Mouse (Mus musculus): ENCODE data around the gene Disp3. TPM values are rescaled to one million over a fixed set of nuclear protein-coding genes. Genes with fewer than 3 reads are reported as not detected.

Disp3 gene
- polyA plus RNA-seq, 1 experiment from 2014 or later: 6.5 TPM

- H3K36me3 ChIP-seq (ENCODE audit: poor library complexity, severe bottlenecking): peaks cover 28% of the 10 kb centered on the region
Observed at GRCm38 (mm10) chr4:148239474-148240130, 48.2 kb downstream of the Disp3 start.

GRCm38 (mm10) chr4:148238919-148239318, 48.8 kb downstream of the Disp3 start:
- H3K4me1 ChIP-seq: peaks cover 37% of the 10 kb centered on the region
- H3K36me3 ChIP-seq (ENCODE audit: poor library complexity, severe bottlenecking): peaks cover 26% of the 10 kb centered on the region
- no peak overlapping the region for H3K4me2 ChIP-seq
- no peaks in the 10 kb centered on the region for H3K9me3 ChIP-seq (replicated peaks)
- WGBS: 58% methylated on average over 6 of the region's 6 CpGs
- ATAC-seq: no peak
- no peak overlapping the region for H3K27ac ChIP-seq
- no peaks in the 10 kb centered on the region; the same call in 1 of the 2 replicates for H3K27me3 ChIP-seq
- no peak overlapping the region for H3K9ac ChIP-seq
- H3K4me3 ChIP-seq: no peak overlapping the region

More at GRCm38 (mm10) chr4:148239474-148240130, 48.2 kb downstream of the Disp3 start:
- Histone ChIP-seq H3K4me3 (no peak overlapping the region), H3K9me3 (replicated peaks) (no peaks in the 10 kb centered on the region), H3K27ac (peak overlapping the region; percentile 70), H3K4me1 (peaks cover 37% of the 10 kb centered on the region), H3K27me3 (no peaks in the 10 kb centered on the region), H3K4me2 (no peak overlapping the region), H3K9ac (no peak overlapping the region)
- 81% methylated on average over 10 of the region's 10 CpGs for WGBS
- ATAC-seq: peak; percentile 57; the same call in 1 of the 2 replicates

- 0 out of 2 replicates have a peak overlapping the region, but pooled peaks have one; percentile 23 for H3K9ac ChIP-seq
- H3K36me3 ChIP-seq (ENCODE audit: poor library complexity, severe bottlenecking): peaks cover 19% of the 10 kb centered on the region
- H3K9me3 ChIP-seq (replicated peaks): no peaks in the 10 kb centered on the region
- ATAC-seq: no peak
- no peak overlapping the region for H3K27ac ChIP-seq
- no peak overlapping the region for H3K4me3 ChIP-seq
- peaks cover 37% of the 10 kb centered on the region for H3K4me1 ChIP-seq
- no peak overlapping the region for H3K4me2 ChIP-seq
- 18% methylated on average over 9 of the region's 9 CpGs for WGBS
- no peaks in the 10 kb centered on the region; the same call in 1 of the 2 replicates for H3K27me3 ChIP-seq
Observed at GRCm38 (mm10) chr4:148238218-148238617, 49.5 kb downstream of the Disp3 start.

- Histone ChIP-seq H3K36me3 (ENCODE audit: poor library complexity, severe bottlenecking) (peaks cover 8% of the 10 kb centered on the region), H3K4me3 (no peak overlapping the region), H3K27ac (no peak overlapping the region), H3K27me3 (no peaks in the 10 kb centered on the region; the same call in 1 of the 2 replicates), H3K4me2 (no peak overlapping the region), H3K9me3 (replicated peaks) (no peaks in the 10 kb centered on the region), H3K4me1 (peaks cover 37% of the 10 kb centered on the region), H3K9ac (no peak overlapping the region)
- 51% methylated on average over 8 of the region's 8 CpGs for WGBS
- no peak for ATAC-seq
Observed at GRCm38 (mm10) chr4:148236664-148237063, 51.1 kb downstream of the Disp3 start.

GRCm38 (mm10) chr4:148233061-148233460, 54.7 kb downstream of the Disp3 start:
- no peak overlapping the region for H3K27ac ChIP-seq
- no peak overlapping the region for H3K9ac ChIP-seq
- H3K36me3 ChIP-seq (ENCODE audit: poor library complexity, severe bottlenecking): no peaks in the 10 kb centered on the region
- H3K4me3 ChIP-seq: no peak overlapping the region
- no peak overlapping the region for H3K4me2 ChIP-seq
- H3K27me3 ChIP-seq: peaks cover 13% of the 10 kb centered on the region
- 82% methylated on average over 9 of the region's 9 CpGs for WGBS
- H3K9me3 ChIP-seq (replicated peaks): no peaks in the 10 kb centered on the region
- ATAC-seq: no peak
- H3K4me1 ChIP-seq: peaks cover 10% of the 10 kb centered on the region

GRCm38 (mm10) chr4:148232615-148233014, 55.1 kb downstream of the Disp3 start:
- H3K4me1 ChIP-seq: peaks cover 6% of the 10 kb centered on the region
- H3K36me3 ChIP-seq (ENCODE audit: poor library complexity, severe bottlenecking): no peaks in the 10 kb centered on the region
- no peak overlapping the region for H3K27ac ChIP-seq
- H3K9me3 ChIP-seq (replicated peaks): no peaks in the 10 kb centered on the region
- no peak overlapping the region for H3K9ac ChIP-seq
- H3K4me2 ChIP-seq: no peak overlapping the region
- WGBS: 38% methylated on average over 10 of the region's 10 CpGs
- H3K4me3 ChIP-seq: no peak overlapping the region
- no peak for ATAC-seq
- H3K27me3 ChIP-seq: peaks cover 15% of the 10 kb centered on the region

GRCm38 (mm10) chr4:148232124-148232523, 55.6 kb downstream of the Disp3 start:
- no peak for ATAC-seq
- 0 out of 2 replicates have a peak, but pooled peaks cover 5% of the 10 kb centered on the region for H3K4me1 ChIP-seq
- peaks cover 15% of the 10 kb centered on the region for H3K27me3 ChIP-seq
- H3K36me3 ChIP-seq (ENCODE audit: poor library complexity, severe bottlenecking): no peaks in the 10 kb centered on the region
- H3K9ac ChIP-seq: no peak overlapping the region
- WGBS: 50% methylated on average over 4 of the region's 4 CpGs
- no peaks in the 10 kb centered on the region for H3K9me3 ChIP-seq (replicated peaks)
- H3K4me3 ChIP-seq: no peak overlapping the region
- H3K4me2 ChIP-seq: no peak overlapping the region
- no peak overlapping the region for H3K27ac ChIP-seq

- 0 out of 2 replicates have a peak, but pooled peaks cover 7% of the 10 kb centered on the region for H3K4me1 ChIP-seq
- H3K4me2 ChIP-seq: no peak overlapping the region
- no peak overlapping the region for H3K4me3 ChIP-seq
- no peak overlapping the region for H3K27ac ChIP-seq
- H3K9me3 ChIP-seq (replicated peaks): no peaks in the 10 kb centered on the region
- no peaks in the 10 kb centered on the region for H3K36me3 ChIP-seq (ENCODE audit: poor library complexity, severe bottlenecking)
- 10% methylated on average over 16 of the region's 16 CpGs for WGBS
- H3K9ac ChIP-seq: no peak overlapping the region
- H3K27me3 ChIP-seq: peaks cover 15% of the 10 kb centered on the region
- no peak for ATAC-seq
Observed at GRCm38 (mm10) chr4:148229646-148230045, 58.1 kb downstream of the Disp3 start.

GRCm38 (mm10) chr4:148222983-148223382, 64.8 kb downstream of the Disp3 start:
- H3K4me1 ChIP-seq: peaks cover 13% of the 10 kb centered on the region
- WGBS: 44% methylated on average over 10 of the region's 10 CpGs
- no peaks in the 10 kb centered on the region for H3K9me3 ChIP-seq (replicated peaks)
- H3K4me2 ChIP-seq: no peak overlapping the region
- H3K27me3 ChIP-seq: peaks cover 24% of the 10 kb centered on the region
- H3K9ac ChIP-seq: no peak overlapping the region
- H3K36me3 ChIP-seq (ENCODE audit: poor library complexity, severe bottlenecking): no peaks in the 10 kb centered on the region
- ATAC-seq: no peak
- no peak overlapping the region for H3K4me3 ChIP-seq
- H3K27ac ChIP-seq: no peak overlapping the region

- Histone ChIP-seq H3K27me3 (peaks cover 24% of the 10 kb centered on the region), H3K4me3 (no peak overlapping the region), H3K4me1 (peaks cover 16% of the 10 kb centered on the region), H3K36me3 (ENCODE audit: poor library complexity, severe bottlenecking) (no peaks in the 10 kb centered on the region), H3K9me3 (replicated peaks) (no peaks in the 10 kb centered on the region), H3K27ac (no peak overlapping the region), H3K4me2 (no peak overlapping the region), H3K9ac (no peak overlapping the region)
- WGBS: 2% methylated on average over 10 of the region's 10 CpGs
- ATAC-seq: no peak
Observed at GRCm38 (mm10) chr4:148220656-148221055, 67.1 kb downstream of the Disp3 start.

GRCm38 (mm10) chr4:148218238-148218637, 69.5 kb downstream of the Disp3 start:
- no peak overlapping the region for H3K4me2 ChIP-seq
- no peak overlapping the region for H3K9ac ChIP-seq
- no peak overlapping the region for H3K4me3 ChIP-seq
- H3K4me1 ChIP-seq: peaks cover 32% of the 10 kb centered on the region
- peaks cover 29% of the 10 kb centered on the region for H3K27me3 ChIP-seq
- H3K9me3 ChIP-seq (replicated peaks): no peaks in the 10 kb centered on the region
- WGBS: 31% methylated on average over 10 of the region's 10 CpGs
- H3K36me3 ChIP-seq (ENCODE audit: poor library complexity, severe bottlenecking): no peaks in the 10 kb centered on the region
- no peak overlapping the region for H3K27ac ChIP-seq
- ATAC-seq: no peak

- H3K9ac ChIP-seq: no peak overlapping the region
- no peaks in the 10 kb centered on the region for H3K36me3 ChIP-seq (ENCODE audit: poor library complexity, severe bottlenecking)
- H3K4me2 ChIP-seq: no peak overlapping the region
- WGBS: 37% methylated on average over 10 of the region's 11 CpGs
- no peak overlapping the region for H3K4me3 ChIP-seq
- no peak overlapping the region for H3K27ac ChIP-seq
- ATAC-seq: no peak; the same call in 1 of the 2 replicates
- H3K9me3 ChIP-seq (replicated peaks): no peaks in the 10 kb centered on the region
- H3K4me1 ChIP-seq: peaks cover 28% of the 10 kb centered on the region
- peaks cover 18% of the 10 kb centered on the region for H3K27me3 ChIP-seq
Observed at GRCm38 (mm10) chr4:148215264-148215900, 72.4 kb downstream of the Disp3 start.

Data from forebrain, embryonic 13.5 days (tissue).